Mouse (Mus musculus) midbrain, embryonic 10.5 days (tissue): ENCODE results near the gene Gtf2h3. TPM values are rescaled to one million over a fixed set of nuclear protein-coding genes. Genes with fewer than 3 reads are reported as not detected.
"Not testable (repeated sequence)": the region's sequence is repeated elsewhere in the genome, so short reads cannot be mapped to it uniquely, and the experiment has no call there.

ENCODE experiments used
- DNase-seq: peaks from one replicate; pipeline ENCODE4 v3.0.0-alpha.2; 2017; ENCODE audit warnings: low spot score
- H3K27ac ChIP-seq: fragments of 300-500 bp; sonication (generic); replicated peaks from 2 replicates; pipeline ENCODE4 v1.5.1; 2016; ENCODE audit warnings: mild to moderate bottlenecking
- H3K27me3 ChIP-seq: fragments of 300-500 bp; sonication (generic); 2 replicates; pipeline ENCODE4 v1.6.1; 2016; ENCODE audit warnings: low read depth, mild to moderate bottlenecking; ENCODE audit not compliant: poor library complexity, severe bottlenecking
- H3K36me3 ChIP-seq: fragments of 300-500 bp; sonication (generic); 2 replicates; pipeline ENCODE4 v1.6.1; 2016; ENCODE audit warnings: mild to moderate bottlenecking, moderate library complexity
- H3K4me1 ChIP-seq: fragments of 300-500 bp; sonication (generic); 2 replicates; pipeline ENCODE4 v1.6.1; 2016
- H3K4me3 ChIP-seq: fragments of 300-500 bp; sonication (generic); 2 replicates; pipeline ENCODE4 v1.5.1; 2016; ENCODE audit warnings: mild to moderate bottlenecking, moderate library complexity
- H3K9me3 ChIP-seq: fragments of 300-500 bp; sonication (generic); replicated peaks from 2 replicates; pipeline ENCODE4 v1.6.1; 2016; ENCODE audit warnings: mild to moderate bottlenecking
- WGBS: fragments of 180-500 bp; shearing (Covaris S2); methylation state at CpG from one replicate; pipeline ENCODE4 v1.1.7; 2016; 5-methylcytosine and 5-hydroxymethylcytosine counted together
- polyA plus RNA-seq: library from polyadenylated mRNA; unstranded; fragments of >200 nt; fragmentation: Nextera tagmentation; extraction: Ambion mirVana; gene quantifications from 2 replicates; pipeline ENCODE4 v1.2.1, GENCODE M21; 2016

Gtf2h3 gene
- polyA plus RNA-seq, 1 experiment from 2014 or later: 96.4 TPM

- peak overlapping the region; percentile 80; the same call in 1 of the 2 replicates for H3K27ac ChIP-seq
- H3K4me3 ChIP-seq: peak overlapping the region; percentile 94
- peaks cover 40% of the 10 kb centered on the region for H3K36me3 ChIP-seq
- peaks cover 21% of the 10 kb centered on the region for H3K4me1 ChIP-seq
- DNase-seq: no peak
- WGBS: 36% methylated on average over 11 of the region's 11 CpGs
- H3K27me3 ChIP-seq: no peaks in the 10 kb centered on the region
- no peaks in the 10 kb centered on the region for H3K9me3 ChIP-seq
Observed at GRCm38 (mm10) chr5:124629641-124630040, 50.7 kb downstream of the Gtf2h3 start.

DNA sequence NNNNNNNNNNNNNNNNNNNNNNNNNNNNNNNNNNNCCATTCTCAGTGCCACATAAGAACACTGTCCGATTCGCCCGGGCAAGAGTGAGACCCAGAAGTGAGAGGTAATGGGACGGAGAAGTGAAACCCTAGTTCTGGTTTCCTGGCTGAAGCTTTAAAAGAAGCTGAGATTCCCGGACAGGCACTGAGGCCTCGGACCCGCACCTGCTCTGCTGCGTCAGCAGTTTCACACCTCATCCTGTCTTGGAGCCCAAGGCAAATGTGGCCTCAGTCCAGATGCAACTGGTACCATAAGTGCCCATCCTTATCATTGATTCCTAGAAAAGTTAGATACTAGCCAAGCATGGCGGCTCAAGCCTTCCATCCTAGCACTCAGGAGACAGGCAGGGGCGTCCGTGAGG, 52.7 kb downstream of the Gtf2h3 start:
- 88% methylated on average over 11 of the region's 11 CpGs for WGBS
- H3K27ac ChIP-seq: no peak overlapping the region
- H3K36me3 ChIP-seq: peaks cover 49% of the 10 kb centered on the region
- H3K4me1 ChIP-seq: peaks cover 21% of the 10 kb centered on the region
- H3K9me3 ChIP-seq: no peaks in the 10 kb centered on the region
- DNase-seq: no peak
- H3K4me3 ChIP-seq: no peak overlapping the region
- H3K27me3 ChIP-seq: no peaks in the 10 kb centered on the region

- Histone ChIP-seq H3K36me3 (peaks cover 50% of the 10 kb centered on the region), H3K4me1 (peaks cover 21% of the 10 kb centered on the region), H3K27me3 (no peaks in the 10 kb centered on the region), H3K9me3 (no peaks in the 10 kb centered on the region), H3K27ac (no peak overlapping the region), H3K4me3 (no peak overlapping the region)
- 83% methylated on average over 5 of the region's 5 CpGs for WGBS
- no peak for DNase-seq
Observed at GRCm38 (mm10) chr5:124632461-124632860, 53.5 kb downstream of the Gtf2h3 start.

DNA sequence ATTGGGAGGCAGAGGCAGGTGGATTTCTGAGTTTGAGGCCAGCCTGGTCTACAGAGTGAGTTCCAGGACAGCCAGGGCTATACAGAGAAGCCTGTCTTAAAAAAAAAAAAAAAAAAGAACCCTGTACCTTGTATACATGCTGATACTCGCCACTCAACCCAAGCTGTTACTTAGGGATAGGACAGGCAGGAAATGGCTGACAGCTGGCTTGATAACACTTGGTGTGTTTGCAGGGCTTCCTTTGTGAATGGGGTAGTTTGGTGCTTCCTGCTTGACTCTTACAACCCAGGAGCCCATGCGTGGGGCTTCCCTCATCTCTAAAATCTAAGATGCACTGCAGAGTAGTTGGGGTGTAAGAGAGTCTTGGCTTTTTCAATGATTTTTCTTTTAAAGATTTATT, 54.5 kb downstream of the Gtf2h3 start:
- H3K27me3 ChIP-seq: no peaks in the 10 kb centered on the region

DNA sequence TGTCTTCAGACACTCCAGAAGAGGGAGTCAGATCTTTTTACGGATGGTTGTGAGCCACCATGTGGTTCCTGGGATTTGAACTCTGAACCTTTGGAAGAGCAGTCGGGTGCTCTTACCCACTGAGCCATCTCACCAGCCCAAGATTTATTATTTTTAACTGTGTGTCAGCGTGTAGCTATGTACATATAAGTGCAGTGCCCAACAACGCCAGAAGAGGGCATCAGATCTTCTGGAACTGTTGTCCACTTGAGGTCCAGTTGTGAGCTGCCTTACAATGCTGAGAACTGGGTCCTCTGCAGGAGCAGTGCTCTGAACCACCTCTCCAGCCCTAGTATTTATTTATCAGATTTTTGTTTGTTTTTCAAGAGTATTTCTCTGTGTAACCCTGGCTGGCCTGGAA, 56.1 kb downstream of the Gtf2h3 start:
- H3K4me3 ChIP-seq, H3K9me3 ChIP-seq, DNase-seq, H3K27ac ChIP-seq, H3K27me3 ChIP-seq, H3K4me1 ChIP-seq: not testable (repeated sequence)
- 87% methylated on average over 4 of the region's 4 CpGs for WGBS
- peaks cover 76% of the 10 kb centered on the region for H3K36me3 ChIP-seq

More for the DNA sequence above, 54.5 kb downstream of the Gtf2h3 start:
- H3K27ac ChIP-seq: no peak overlapping the region
- no peaks in the 10 kb centered on the region for H3K9me3 ChIP-seq
- no peak for DNase-seq
- peaks cover 59% of the 10 kb centered on the region for H3K36me3 ChIP-seq
- WGBS: 78% methylated on average over 2 of the region's 2 CpGs
- no peak overlapping the region for H3K4me3 ChIP-seq
- H3K4me1 ChIP-seq: peaks cover 14% of the 10 kb centered on the region

- no peaks in the 10 kb centered on the region for H3K4me1 ChIP-seq
- H3K27ac ChIP-seq: no peak overlapping the region
- H3K27me3 ChIP-seq: no peaks in the 10 kb centered on the region
- no peak for DNase-seq
- no peaks in the 10 kb centered on the region for H3K9me3 ChIP-seq
- no peak overlapping the region for H3K4me3 ChIP-seq
- WGBS: 90% methylated on average over 3 of the region's 3 CpGs
- H3K36me3 ChIP-seq: peaks cover 83% of the 10 kb centered on the region
Observed at GRCm38 (mm10) chr5:124636139-124636538, 57.2 kb downstream of the Gtf2h3 start.

DNA sequence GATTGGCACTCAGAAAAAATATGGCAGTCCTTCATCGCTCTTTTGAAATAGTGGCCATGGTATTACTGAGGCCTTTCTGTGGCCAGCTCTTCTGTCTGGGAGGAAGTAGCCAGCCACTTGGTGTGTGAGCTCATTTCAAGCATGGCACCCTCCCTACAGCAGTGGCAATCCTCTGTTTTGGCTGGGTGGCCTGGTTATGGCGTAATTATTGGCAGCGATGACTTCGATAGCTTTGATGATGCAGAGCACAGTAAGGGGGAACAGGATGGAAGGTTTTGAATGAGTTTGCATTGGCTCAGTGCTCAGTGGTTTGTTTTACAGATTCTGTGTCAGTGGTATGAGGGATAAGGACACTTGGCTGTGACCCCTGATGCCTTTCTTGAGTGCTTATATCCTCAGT, 57.8 kb downstream of the Gtf2h3 start:
- no peaks in the 10 kb centered on the region for H3K27me3 ChIP-seq
- no peak overlapping the region for H3K27ac ChIP-seq
- H3K4me1 ChIP-seq: no peaks in the 10 kb centered on the region
- DNase-seq: no peak
- peaks cover 88% of the 10 kb centered on the region for H3K36me3 ChIP-seq
- H3K4me3 ChIP-seq: no peak overlapping the region
- 95% methylated on average over 4 of the region's 4 CpGs for WGBS
- H3K9me3 ChIP-seq: no peaks in the 10 kb centered on the region

DNA sequence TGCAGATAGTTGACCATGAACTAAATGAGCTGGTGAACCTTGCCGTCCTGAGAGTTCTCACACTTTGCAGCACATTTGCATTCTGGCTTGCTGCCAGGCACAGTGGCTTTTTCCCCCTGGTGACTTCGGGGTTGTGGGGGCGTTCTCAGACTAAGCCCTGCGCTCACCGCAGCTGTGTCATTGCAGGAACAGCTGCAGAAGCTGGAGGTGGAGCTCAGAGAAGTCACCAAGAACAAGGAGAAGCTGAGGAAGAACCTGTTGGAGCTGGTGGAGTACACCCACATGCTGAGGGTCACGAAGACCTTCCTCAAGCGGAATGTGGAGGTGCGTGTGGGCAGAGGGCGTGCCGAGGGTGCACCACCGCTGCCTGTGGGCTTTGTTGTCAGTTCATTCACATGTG, 58.4 kb downstream of the Gtf2h3 start:
- 97% methylated on average over 11 of the region's 11 CpGs for WGBS
- Histone ChIP-seq H3K9me3 (no peaks in the 10 kb centered on the region), H3K36me3 (peaks cover 94% of the 10 kb centered on the region), H3K4me3 (no peak overlapping the region), H3K27me3 (no peaks in the 10 kb centered on the region), H3K4me1 (no peaks in the 10 kb centered on the region), H3K27ac (no peak overlapping the region)
- DNase-seq: no peak

DNA sequence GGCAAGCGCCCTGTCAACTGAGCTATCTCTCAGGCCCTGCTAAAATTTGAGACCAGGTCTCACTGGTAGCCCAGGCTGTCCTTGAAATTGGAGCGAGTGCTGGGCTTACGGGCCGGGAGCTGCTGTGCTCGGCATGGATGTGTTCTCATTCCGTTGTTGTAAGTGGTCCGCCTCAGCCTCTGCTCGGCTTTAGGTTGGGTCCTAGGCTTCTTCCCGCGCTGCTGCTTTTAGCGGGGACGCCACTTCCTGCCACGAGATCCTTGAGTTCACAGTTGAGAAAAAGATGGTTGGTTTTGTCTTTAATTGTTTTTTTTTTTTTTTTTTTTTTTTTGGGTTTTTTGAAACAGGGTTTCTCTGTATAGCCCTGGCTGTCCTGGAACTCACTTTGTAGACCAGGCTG, 58.9 kb downstream of the Gtf2h3 start:
- 97% methylated on average over 13 of the region's 13 CpGs for WGBS
- DNase-seq: no peak
- peaks cover 99% of the 10 kb centered on the region for H3K36me3 ChIP-seq

More for the DNA sequence above, 58.9 kb downstream of the Gtf2h3 start:
- H3K27me3 ChIP-seq: no peaks in the 10 kb centered on the region
- H3K27ac ChIP-seq: no peak overlapping the region
- H3K9me3 ChIP-seq: no peaks in the 10 kb centered on the region
- no peaks in the 10 kb centered on the region for H3K4me1 ChIP-seq
- no peak overlapping the region for H3K4me3 ChIP-seq

Other genes with a start within 250 kb of the Gtf2h3 start
- 61.6 and 64.3 TPM in 2 replicates for gene Cdk2ap1, start 216.1 kb upstream of the Gtf2h3 start, polyA plus RNA-seq
- gene Sbno1, start 153.1 kb upstream of the Gtf2h3 start, polyA plus RNA-seq: 90.3 and 94.8 TPM in 2 replicates
- gene Kmt5a, start 139.2 kb upstream of the Gtf2h3 start, polyA plus RNA-seq: 36.3 and 37.5 TPM in 2 replicates
- gene Rilpl2, start 100.8 kb upstream of the Gtf2h3 start, polyA plus RNA-seq: 22.4 and 24.9 TPM in 2 replicates
- gene Snrnp35, start 96.0 kb upstream of the Gtf2h3 start, polyA plus RNA-seq: 35.1 and 35.5 TPM in 2 replicates
- gene Rilpl1, start 47.7 kb upstream of the Gtf2h3 start, polyA plus RNA-seq: 20.2 and 22.7 TPM in 2 replicates
- 466 and 495 TPM in 2 replicates for gene Tmed2, start 38.4 kb upstream of the Gtf2h3 start, polyA plus RNA-seq
- 18.4 and 19.1 TPM in 2 replicates for gene Ddx55, start 26.3 kb upstream of the Gtf2h3 start, polyA plus RNA-seq
- gene Eif2b1, start within 50 bp of the Gtf2h3 start, polyA plus RNA-seq: 86.7 and 86.9 TPM in 2 replicates
- gene Atp6v0a2, start 49.4 kb downstream of the Gtf2h3 start, polyA plus RNA-seq: 46.6 and 53.4 TPM in 2 replicates
- gene Dnah10, start 145.9 kb downstream of the Gtf2h3 start, polyA plus RNA-seq: 0.02 and 0.05 TPM in 2 replicates